Mouse (Mus musculus): ENCODE data around the gene Pgk1. TPM values are rescaled to one million over a fixed set of nuclear protein-coding genes. Genes with fewer than 3 reads are reported as not detected.
A peak's percentile ranks its signal among the peaks of the same experiment; 100 is the strongest.

Gene Pgk1
- polyA plus RNA-seq, 1 experiment from 2014 or later = 413 TPM

GRCm38 (mm10) chrX:106164555-106164954 is 22.3 kb upstream of the Pgk1 start:
- DNase-seq (ENCODE audit: low spot score) (no peak), ATAC-seq (ENCODE audit: low FRiP score) (no peak)
- Histone ChIP-seq H3K4me2 (replicated peaks; ENCODE audit: low read depth, low read length) (no peak overlapping the region), H3K4me1 (replicated peaks; ENCODE audit: control insufficient read depth, insufficient read depth, low read length) (no peaks in the 10 kb centered on the region), H3K9ac (ENCODE audit: low read depth, low read length) (no peak overlapping the region), H3K27ac (ENCODE audit: low read depth, low read length) (no peak overlapping the region), H3K9me3 (ENCODE audit: control insufficient read depth, low read length) (no peaks in the 10 kb centered on the region), H3K36me3 (ENCODE audit: control insufficient read depth, insufficient read depth, low read length) (no peaks in the 10 kb centered on the region), H3K4me3 (ENCODE audit: low read depth, low read length) (no peak overlapping the region), H3K27me3 (ENCODE audit: control insufficient read depth, insufficient read depth, low read length) (no peaks in the 10 kb centered on the region)
- WGBS = 80% methylated on average over 5 of the region's 5 CpGs

DNA sequence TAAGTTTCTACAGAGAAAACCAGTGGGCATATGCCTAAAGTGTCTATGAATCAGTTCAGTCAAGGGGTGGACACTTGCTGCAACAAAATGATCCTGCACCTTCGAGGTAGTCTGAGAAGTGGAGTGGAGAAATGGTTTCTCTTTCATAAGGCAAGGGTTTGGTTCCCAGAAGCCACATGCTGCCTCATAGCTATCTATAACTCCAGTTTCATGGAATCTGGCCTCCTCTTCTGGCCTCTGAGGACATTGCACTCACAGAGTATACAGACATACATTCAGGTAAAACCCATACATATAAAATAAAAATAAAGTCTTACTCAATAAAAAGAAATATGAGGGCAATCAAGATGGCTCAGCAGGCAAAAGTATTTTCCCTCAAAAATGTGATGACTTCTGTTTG is 21.8 kb upstream of the Pgk1 start:
- H3K27ac ChIP-seq (ENCODE audit: low read depth, low read length) = no peak overlapping the region
- no peaks in the 10 kb centered on the region for H3K36me3 ChIP-seq (ENCODE audit: control insufficient read depth, insufficient read depth, low read length)
- no peak for DNase-seq (ENCODE audit: low spot score)
- H3K9ac ChIP-seq (ENCODE audit: low read depth, low read length) = no peak overlapping the region
- H3K4me1 ChIP-seq (replicated peaks; ENCODE audit: control insufficient read depth, insufficient read depth, low read length) = no peaks in the 10 kb centered on the region
- H3K4me2 ChIP-seq (replicated peaks; ENCODE audit: low read depth, low read length) = no peak overlapping the region
- ATAC-seq (ENCODE audit: low FRiP score) = no peak
- no peak overlapping the region for H3K4me3 ChIP-seq (ENCODE audit: low read depth, low read length)
- H3K27me3 ChIP-seq (ENCODE audit: control insufficient read depth, insufficient read depth, low read length) = no peaks in the 10 kb centered on the region
- 67% methylated on average over 1 of the region's 1 CpGs for WGBS
- H3K9me3 ChIP-seq (ENCODE audit: control insufficient read depth, low read length) = no peaks in the 10 kb centered on the region

GRCm38 (mm10) chrX:106171106-106171852 is 15.6 kb upstream of the Pgk1 start:
- Histone ChIP-seq H3K9ac (ENCODE audit: low read depth, low read length) (no peak overlapping the region), H3K4me1 (replicated peaks; ENCODE audit: control insufficient read depth, insufficient read depth, low read length) (no peaks in the 10 kb centered on the region), H3K27me3 (ENCODE audit: control insufficient read depth, insufficient read depth, low read length) (no peaks in the 10 kb centered on the region), H3K9me3 (ENCODE audit: control insufficient read depth, low read length) (no peaks in the 10 kb centered on the region), H3K4me2 (replicated peaks; ENCODE audit: low read depth, low read length) (peak overlapping the region; percentile 32), H3K36me3 (ENCODE audit: control insufficient read depth, insufficient read depth, low read length) (no peaks in the 10 kb centered on the region), H3K27ac (ENCODE audit: low read depth, low read length) (no peak overlapping the region), H3K4me3 (ENCODE audit: low read depth, low read length) (peak overlapping the region; percentile 12; the same call in 1 of the 2 replicates)
- 29% methylated on average over 18 of the region's 18 CpGs for WGBS
- ATAC-seq (ENCODE audit: low FRiP score) (peak; percentile 81; the same call in 1 of the 2 replicates), DNase-seq (ENCODE audit: low spot score) (peak; percentile 81)

DNA sequence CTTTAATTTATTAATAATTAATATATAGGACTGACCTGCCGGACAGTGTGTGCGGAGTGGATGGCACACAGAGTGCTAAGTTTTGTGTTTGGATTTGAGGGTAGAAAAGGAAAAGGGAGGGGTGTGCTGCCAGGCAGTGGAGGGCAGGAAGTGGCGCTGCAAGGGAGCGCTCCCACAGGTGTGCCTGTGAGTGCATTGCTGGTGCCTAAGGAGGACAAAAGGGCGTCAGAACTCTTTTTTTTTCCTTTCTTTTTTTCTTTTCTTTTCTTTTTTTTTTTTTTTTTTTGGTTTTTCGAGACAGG is 15.1 kb upstream of the Pgk1 start:
- no peaks in the 10 kb centered on the region for H3K9me3 ChIP-seq (ENCODE audit: control insufficient read depth, low read length)
- WGBS = 58% methylated on average over 6 of the region's 6 CpGs
- H3K27me3 ChIP-seq (ENCODE audit: control insufficient read depth, insufficient read depth, low read length) = no peaks in the 10 kb centered on the region
- no peak overlapping the region for H3K27ac ChIP-seq (ENCODE audit: low read depth, low read length)
- H3K4me1 ChIP-seq (replicated peaks; ENCODE audit: control insufficient read depth, insufficient read depth, low read length) = no peaks in the 10 kb centered on the region
- H3K9ac ChIP-seq (ENCODE audit: low read depth, low read length) = no peak overlapping the region
- H3K36me3 ChIP-seq (ENCODE audit: control insufficient read depth, insufficient read depth, low read length) = no peaks in the 10 kb centered on the region
- DNase-seq (ENCODE audit: low spot score) (no peak), ATAC-seq (ENCODE audit: low FRiP score) (no peak; the same call in 1 of the 2 replicates)
- peak overlapping the region; percentile 32; the same call in 1 of the 2 replicates for H3K4me2 ChIP-seq (replicated peaks; ENCODE audit: low read depth, low read length)
- H3K4me3 ChIP-seq (ENCODE audit: low read depth, low read length) = 0 out of 2 replicates have a peak overlapping the region, but pooled peaks have one; percentile 12

GRCm38 (mm10) chrX:106176331-106176730 is 10.6 kb upstream of the Pgk1 start:
- no peaks in the 10 kb centered on the region for H3K27me3 ChIP-seq (ENCODE audit: control insufficient read depth, insufficient read depth, low read length)
- no peak overlapping the region for H3K9ac ChIP-seq (ENCODE audit: low read depth, low read length)
- DNase-seq (ENCODE audit: low spot score) (no peak), ATAC-seq (ENCODE audit: low FRiP score) (no peak)
- H3K4me3 ChIP-seq (ENCODE audit: low read depth, low read length) = no peak overlapping the region
- no peaks in the 10 kb centered on the region for H3K4me1 ChIP-seq (replicated peaks; ENCODE audit: control insufficient read depth, insufficient read depth, low read length)
- no peaks in the 10 kb centered on the region for H3K36me3 ChIP-seq (ENCODE audit: control insufficient read depth, insufficient read depth, low read length)
- H3K9me3 ChIP-seq (ENCODE audit: control insufficient read depth, low read length) = no peaks in the 10 kb centered on the region
- no peak overlapping the region for H3K27ac ChIP-seq (ENCODE audit: low read depth, low read length)
- no peak overlapping the region for H3K4me2 ChIP-seq (replicated peaks; ENCODE audit: low read depth, low read length)
- WGBS = 52% methylated on average over 9 of the region's 9 CpGs

- Histone ChIP-seq H3K4me3 (ENCODE audit: low read depth, low read length) (no peak overlapping the region), H3K9me3 (ENCODE audit: control insufficient read depth, low read length) (no peaks in the 10 kb centered on the region), H3K27ac (ENCODE audit: low read depth, low read length) (no peak overlapping the region), H3K27me3 (ENCODE audit: control insufficient read depth, insufficient read depth, low read length) (no peaks in the 10 kb centered on the region), H3K36me3 (ENCODE audit: control insufficient read depth, insufficient read depth, low read length) (no peaks in the 10 kb centered on the region), H3K4me1 (replicated peaks; ENCODE audit: control insufficient read depth, insufficient read depth, low read length) (no peaks in the 10 kb centered on the region), H3K4me2 (replicated peaks; ENCODE audit: low read depth, low read length) (no peak overlapping the region), H3K9ac (ENCODE audit: low read depth, low read length) (no peak overlapping the region)
- no peak for DNase-seq (ENCODE audit: low spot score)
- ATAC-seq (ENCODE audit: low FRiP score) = no peak
- WGBS = 31% methylated on average over 4 of the region's 4 CpGs
Observed at GRCm38 (mm10) chrX:106184279-106184678, 2.6 kb upstream of the Pgk1 start.

- no peaks in the 10 kb centered on the region for H3K27me3 ChIP-seq (ENCODE audit: control insufficient read depth, insufficient read depth, low read length)
- H3K4me3 ChIP-seq (ENCODE audit: low read depth, low read length) = no peak overlapping the region
- WGBS = 24% methylated on average over 5 of the region's 5 CpGs
- H3K4me1 ChIP-seq (replicated peaks; ENCODE audit: control insufficient read depth, insufficient read depth, low read length) = no peaks in the 10 kb centered on the region
- H3K27ac ChIP-seq (ENCODE audit: low read depth, low read length) = peak overlapping the region; percentile 74
- ATAC-seq (ENCODE audit: low FRiP score) (no peak; the same call in 1 of the 2 replicates), DNase-seq (ENCODE audit: low spot score) (peak; percentile 44)
- no peaks in the 10 kb centered on the region for H3K36me3 ChIP-seq (ENCODE audit: control insufficient read depth, insufficient read depth, low read length)
- H3K9me3 ChIP-seq (ENCODE audit: control insufficient read depth, low read length) = no peaks in the 10 kb centered on the region
- no peak overlapping the region for H3K9ac ChIP-seq (ENCODE audit: low read depth, low read length)
- H3K4me2 ChIP-seq (replicated peaks; ENCODE audit: low read depth, low read length) = no peak overlapping the region
Observed at GRCm38 (mm10) chrX:106185706-106186105, 1.2 kb upstream of the Pgk1 start.

DNA sequence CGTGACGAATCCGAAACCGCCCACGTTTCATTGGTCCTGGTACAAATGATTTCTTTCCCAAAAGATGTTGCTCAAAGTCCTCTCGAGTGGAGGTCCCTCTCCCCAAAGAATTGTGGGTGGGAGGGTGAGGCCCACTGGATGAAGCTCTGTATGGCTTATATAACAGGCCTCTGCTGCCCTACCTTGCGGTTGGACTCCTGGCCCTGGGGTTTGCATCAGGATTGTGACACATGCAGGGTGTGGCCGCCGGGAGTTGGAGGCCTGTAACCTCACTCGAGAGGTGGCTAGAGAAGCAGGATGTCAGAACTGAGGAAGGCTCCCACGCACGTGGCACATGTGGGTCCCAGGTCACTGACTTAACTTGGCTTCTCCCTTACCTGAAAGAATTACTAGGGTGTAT is 837 bp downstream of the Pgk1 start:
- Histone ChIP-seq H3K9ac (ENCODE audit: low read depth, low read length) (peak overlapping the region; percentile 57), H3K27me3 (ENCODE audit: control insufficient read depth, insufficient read depth, low read length) (no peaks in the 10 kb centered on the region), H3K9me3 (ENCODE audit: control insufficient read depth, low read length) (no peaks in the 10 kb centered on the region), H3K4me3 (ENCODE audit: low read depth, low read length) (peak overlapping the region; percentile 54), H3K4me1 (replicated peaks; ENCODE audit: control insufficient read depth, insufficient read depth, low read length) (no peaks in the 10 kb centered on the region), H3K36me3 (ENCODE audit: control insufficient read depth, insufficient read depth, low read length) (no peaks in the 10 kb centered on the region), H3K27ac (ENCODE audit: low read depth, low read length) (no peak overlapping the region), H3K4me2 (replicated peaks; ENCODE audit: low read depth, low read length) (peak overlapping the region; percentile 54)
- ATAC-seq (ENCODE audit: low FRiP score) (no peak), DNase-seq (ENCODE audit: low spot score) (no peak)
- WGBS = 20% methylated on average over 12 of the region's 12 CpGs

DNA sequence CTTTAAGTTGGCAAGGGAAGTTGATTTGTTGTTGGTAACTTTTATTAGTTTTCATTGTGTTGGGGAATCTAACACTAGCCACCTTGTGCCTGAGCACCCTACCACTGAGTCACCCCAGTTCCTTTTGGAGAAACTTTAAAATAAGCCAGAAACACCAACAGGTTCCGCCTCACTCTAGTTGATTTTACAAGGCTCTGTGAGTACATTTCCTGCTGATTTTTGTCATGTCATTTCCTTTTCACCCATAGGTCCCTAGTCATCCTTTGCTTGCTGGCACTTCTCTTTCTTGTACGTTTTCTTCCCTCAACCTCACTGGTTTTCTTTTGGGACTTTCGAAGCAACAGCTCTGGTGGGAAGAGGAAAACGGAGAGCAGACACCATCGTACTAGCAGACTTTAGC is 2.5 kb downstream of the Pgk1 start:
- WGBS = 50% methylated on average over 5 of the region's 5 CpGs
- Histone ChIP-seq H3K27me3 (ENCODE audit: control insufficient read depth, insufficient read depth, low read length) (no peaks in the 10 kb centered on the region), H3K4me3 (ENCODE audit: low read depth, low read length) (no peak overlapping the region), H3K36me3 (ENCODE audit: control insufficient read depth, insufficient read depth, low read length) (no peaks in the 10 kb centered on the region), H3K4me1 (replicated peaks; ENCODE audit: control insufficient read depth, insufficient read depth, low read length) (no peaks in the 10 kb centered on the region), H3K9ac (ENCODE audit: low read depth, low read length) (no peak overlapping the region), H3K4me2 (replicated peaks; ENCODE audit: low read depth, low read length) (peak overlapping the region; percentile 54; the same call in 1 of the 2 replicates), H3K27ac (ENCODE audit: low read depth, low read length) (no peak overlapping the region), H3K9me3 (ENCODE audit: control insufficient read depth, low read length) (no peaks in the 10 kb centered on the region)
- DNase-seq (ENCODE audit: low spot score) = no peak
- ATAC-seq (ENCODE audit: low FRiP score) = no peak

Data from hindbrain, embryonic 11.5 days (tissue).